Mouse (Mus musculus) intestine, postnatal 0 days (tissue): Measurements from ENCODE around the gene Mesp1. TPM values are rescaled to one million over a fixed set of nuclear protein-coding genes. Genes with fewer than 3 reads are reported as not detected.

Source experiments
- ATAC-seq: fragments of 200-750 bp; cut with Nextera tagmentation; 2 replicates; pipeline ENCODE4 v1.8.0; 2017; ENCODE audit warnings: mild to moderate bottlenecking, moderate TSS enrichment, moderate library complexity
- H3K27ac ChIP-seq: fragments of 300-500 bp; sonication (generic); 2 replicates; pipeline ENCODE4 v1.5.1; 2014; ENCODE audit warnings: mild to moderate bottlenecking, low read depth, low read length, moderate library complexity
- H3K27me3 ChIP-seq: fragments of 300-500 bp; sonication (generic); replicated peaks from 2 replicates; pipeline ENCODE4 v1.6.1; 2014; ENCODE audit warnings: low read length, mixed read lengths; ENCODE audit not compliant: control insufficient read depth, insufficient read depth
- H3K36me3 ChIP-seq: fragments of 300-500 bp; sonication (generic); 2 replicates; pipeline ENCODE4 v1.6.1; 2014; ENCODE audit warnings: mild to moderate bottlenecking, moderate library complexity; ENCODE audit not compliant: control insufficient read depth, insufficient read depth
- H3K4me1 ChIP-seq: fragments of 300-500 bp; sonication (generic); replicated peaks from 2 replicates; pipeline ENCODE4 v1.6.1; 2014; ENCODE audit warnings: antibody characterized with exemption, low read length, mixed read lengths; ENCODE audit not compliant: control insufficient read depth, insufficient read depth
- H3K4me2 ChIP-seq: fragments of 300-500 bp; sonication (generic); replicated peaks from 2 replicates; pipeline ENCODE4 v1.6.1; 2014; ENCODE audit warnings: low read depth, mild to moderate bottlenecking, moderate library complexity
- H3K4me3 ChIP-seq: fragments of 300-500 bp; sonication (generic); 2 replicates; pipeline ENCODE4 v1.5.1; 2014; ENCODE audit warnings: low read depth, low read length
- H3K9ac ChIP-seq: fragments of 300-500 bp; sonication (generic); 2 replicates; pipeline ENCODE4 v1.6.1; 2014; ENCODE audit warnings: mild to moderate bottlenecking, low read depth, low read length
- H3K9me3 ChIP-seq: fragments of 300-500 bp; sonication (generic); 2 replicates; pipeline ENCODE4 v1.6.1; 2016; ENCODE audit warnings: mixed run types; ENCODE audit not compliant: control insufficient read depth
- CTCF ChIP-seq: sonication (generic); IDR thresholded peaks from 2 replicates; pipeline ENCODE4 v1.5.1; 2016; ENCODE audit warnings: low read depth, mild to moderate bottlenecking, control low read depth, antibody characterized with exemption, moderate library complexity
- WGBS: fragments of 180-500 bp; shearing (Covaris S2); extraction: QIAGEN DNeasy Blood & Tissue Kit; methylation state at CpG from one replicate; pipeline ENCODE4 v1.1.7; 2014; 5-methylcytosine and 5-hydroxymethylcytosine counted together
- polyA plus RNA-seq: library from polyadenylated mRNA; unstranded; fragments of >200 nt; fragmentation: Nextera tagmentation; extraction: Ambion mirVana; gene quantifications from 2 replicates; pipeline ENCODE4 v1.2.1, GENCODE M21; 2015

The Mesp1 gene
- polyA plus RNA-seq, 1 experiment from 2014 or later: 0.21 TPM

DNA sequence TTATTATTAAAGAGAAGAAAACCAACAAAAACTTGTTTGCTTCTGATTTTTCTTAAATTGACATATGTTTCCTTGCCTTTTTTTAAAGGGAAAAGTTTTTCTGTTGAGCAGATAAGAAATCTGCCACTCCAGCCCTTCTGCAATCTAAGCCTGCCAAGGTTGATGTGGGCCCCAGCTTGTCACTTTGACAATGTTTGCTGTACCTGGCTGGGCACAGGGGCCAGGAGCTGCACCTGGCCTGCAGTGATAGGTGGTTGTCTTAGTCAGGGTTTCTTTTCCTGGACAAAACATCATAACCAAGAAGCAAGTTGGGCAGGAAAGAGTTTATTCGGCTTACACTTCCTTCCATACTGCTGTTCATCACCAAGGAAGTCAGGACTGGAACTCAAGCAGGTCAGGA, 19.8 kb upstream of the Mesp1 start:
- Histone ChIP-seq H3K4me3 (no peak overlapping the region), H3K4me1 (peaks cover 6% of the 10 kb centered on the region; the same call in 1 of the 2 replicates), H3K36me3 (no peaks in the 10 kb centered on the region), H3K4me2 (no peak overlapping the region), H3K9ac (no peak overlapping the region), H3K9me3 (no peaks in the 10 kb centered on the region), H3K27me3 (no peaks in the 10 kb centered on the region; the same call in 1 of the 2 replicates), H3K27ac (no peak overlapping the region)
- WGBS: 26% methylated on average over 1 of the region's 1 CpGs
- no peak for TF ChIP-seq CTCF
- ATAC-seq: peak; percentile 62

DNA sequence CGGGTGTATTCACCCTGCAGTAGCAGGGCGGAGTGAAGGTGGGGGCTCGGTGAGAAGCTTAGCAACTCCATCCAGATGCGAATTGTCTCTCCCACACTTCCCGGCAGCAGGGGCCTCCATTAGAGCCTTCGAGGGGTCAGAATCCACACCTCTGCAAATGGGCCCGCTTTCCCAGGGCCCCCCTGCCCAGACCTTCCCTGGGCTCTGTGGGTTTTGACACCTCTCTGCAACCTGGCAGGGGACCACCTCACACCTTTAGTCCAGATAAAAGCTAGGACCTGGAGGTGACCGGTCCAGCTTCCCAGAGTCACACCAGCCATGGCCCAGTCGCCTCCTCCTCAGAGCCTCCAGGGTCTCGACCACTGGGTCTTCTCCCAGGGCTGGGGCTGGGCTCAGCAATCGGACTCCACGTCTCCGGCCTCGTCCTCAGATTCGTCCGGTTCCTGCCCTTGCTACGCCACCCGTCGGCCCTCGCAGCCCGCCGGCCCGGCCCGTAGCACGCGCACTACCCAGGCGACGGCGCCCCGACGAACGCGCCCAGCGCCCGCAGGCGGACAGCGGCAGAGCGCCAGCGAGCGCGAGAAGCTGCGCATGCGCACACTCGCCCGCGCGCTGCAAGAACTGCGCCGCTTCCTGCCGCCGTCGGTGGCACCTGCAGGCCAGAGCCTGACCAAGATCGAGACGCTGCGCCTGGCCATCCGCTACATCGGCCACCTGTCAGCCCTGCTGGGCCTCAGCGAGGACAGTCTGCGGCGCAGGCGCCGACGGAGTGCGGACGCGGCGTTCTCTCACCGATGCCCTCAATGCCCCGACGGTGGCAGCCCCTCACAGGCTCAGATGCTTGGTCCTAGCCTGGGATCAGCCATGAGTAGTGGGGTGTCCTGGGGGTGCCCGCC, 17.3 kb upstream of the Mesp1 start, which contains the start of gene Mesp2:
Gene Mesp2, plus strand, starts transcription at position 117 of the 896 bp plus-strand sequence.
- Histone ChIP-seq H3K4me3 (peak within 1 kb of the TSS; percentile 2; the same call in 1 of the 2 replicates), H3K9me3 (no peaks in the 10 kb centered on the region), H3K9ac (0 out of 2 replicates have a peak within 1 kb of the TSS, but pooled peaks have one; percentile 26), H3K27me3 (no peaks in the 10 kb centered on the region; the same call in 1 of the 2 replicates), H3K36me3 (no peaks in the 10 kb centered on the region), H3K4me1 (peaks cover 6% of the 10 kb centered on the region; the same call in 1 of the 2 replicates), H3K4me2 (peak within 1 kb of the TSS; percentile 57), H3K27ac (no peak within 1 kb of the TSS)
- TF ChIP-seq CTCF: peak; percentile 36
- 17% methylated on average over 70 of the region's 71 CpGs for WGBS
- ATAC-seq: peak; percentile 71

DNA sequence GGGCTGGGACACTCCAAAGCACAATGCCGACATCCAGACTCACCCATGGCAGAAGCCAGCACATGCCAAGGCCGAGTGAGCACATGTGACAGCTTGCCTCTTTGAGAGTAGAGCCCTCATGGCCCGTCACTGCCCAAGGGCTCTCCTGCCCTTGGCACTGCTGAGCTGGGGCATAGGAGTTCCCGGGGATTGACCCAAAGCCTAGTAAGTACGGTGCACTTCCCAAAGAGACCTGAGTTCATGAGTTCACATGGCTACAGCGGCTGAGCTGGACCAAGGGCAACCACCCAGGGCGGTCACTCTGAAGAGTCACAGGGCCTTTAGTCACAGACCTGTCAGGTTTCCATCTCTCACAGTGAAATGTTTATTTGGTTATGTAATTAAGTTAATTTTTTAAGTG, 15.0 kb upstream of the Mesp1 start:
- no peak overlapping the region for H3K9ac ChIP-seq
- no peak overlapping the region for H3K27ac ChIP-seq
- no peaks in the 10 kb centered on the region for H3K9me3 ChIP-seq
- no peak for TF ChIP-seq CTCF
- H3K27me3 ChIP-seq: no peaks in the 10 kb centered on the region; the same call in 1 of the 2 replicates
- 89% methylated on average over 7 of the region's 7 CpGs for WGBS
- no peaks in the 10 kb centered on the region for H3K36me3 ChIP-seq
- no peaks in the 10 kb centered on the region for H3K4me1 ChIP-seq
- H3K4me2 ChIP-seq: no peak overlapping the region
- ATAC-seq: no peak
- no peak overlapping the region for H3K4me3 ChIP-seq

DNA sequence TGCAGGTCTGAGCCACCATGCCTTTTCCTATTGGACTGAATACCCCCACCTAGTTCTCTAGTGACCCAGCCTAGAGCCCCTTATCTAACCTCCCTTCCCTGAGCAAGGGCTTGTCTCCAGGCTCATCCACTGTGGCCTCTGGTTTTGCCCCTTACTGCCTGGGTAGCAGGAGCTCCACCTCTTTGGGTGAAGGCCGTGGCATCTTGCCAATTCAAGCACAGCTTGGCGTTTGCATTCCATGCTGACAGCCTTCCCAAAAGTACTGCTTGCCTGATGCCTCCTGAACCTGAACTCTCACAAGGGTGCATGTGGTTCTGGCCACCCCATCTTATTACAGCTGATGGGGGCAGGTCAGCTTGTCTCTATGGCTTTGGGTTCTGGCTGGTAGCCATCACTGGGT, 10.3 kb upstream of the Mesp1 start:
- Histone ChIP-seq H3K27ac (no peak overlapping the region), H3K9me3 (no peaks in the 10 kb centered on the region), H3K4me2 (no peak overlapping the region), H3K4me1 (no peaks in the 10 kb centered on the region), H3K4me3 (no peak overlapping the region), H3K36me3 (no peaks in the 10 kb centered on the region), H3K27me3 (no peaks in the 10 kb centered on the region), H3K9ac (no peak overlapping the region)
- 32% methylated on average over 2 of the region's 2 CpGs for WGBS
- no peak for TF ChIP-seq CTCF
- ATAC-seq: no peak

DNA sequence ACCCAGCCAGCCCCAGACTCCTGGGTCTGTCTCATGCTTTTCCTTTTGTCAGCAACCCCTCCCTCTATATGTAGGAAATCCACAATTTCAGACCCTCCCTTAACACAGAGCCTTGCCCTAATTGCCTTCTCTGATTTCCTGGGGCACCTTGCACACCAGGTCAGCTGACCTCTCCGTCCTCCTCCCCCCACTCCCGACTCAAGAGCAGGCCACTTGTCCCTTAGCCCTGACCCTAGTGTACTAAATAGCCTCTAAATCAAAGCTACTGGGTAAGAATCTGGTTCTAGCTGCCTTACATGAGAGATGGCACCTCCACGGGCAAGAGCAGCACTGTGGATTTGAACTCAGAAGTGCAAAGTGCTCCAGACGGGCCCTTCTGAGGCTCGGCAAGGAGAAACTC, 8.4 kb upstream of the Mesp1 start:
- Histone ChIP-seq H3K4me3 (no peak overlapping the region), H3K9me3 (no peaks in the 10 kb centered on the region), H3K36me3 (no peaks in the 10 kb centered on the region), H3K9ac (no peak overlapping the region), H3K27me3 (no peaks in the 10 kb centered on the region), H3K27ac (no peak overlapping the region), H3K4me2 (no peak overlapping the region), H3K4me1 (no peaks in the 10 kb centered on the region)
- no peak for ATAC-seq
- WGBS: 69% methylated on average over 5 of the region's 5 CpGs
- TF ChIP-seq CTCF: no peak

DNA sequence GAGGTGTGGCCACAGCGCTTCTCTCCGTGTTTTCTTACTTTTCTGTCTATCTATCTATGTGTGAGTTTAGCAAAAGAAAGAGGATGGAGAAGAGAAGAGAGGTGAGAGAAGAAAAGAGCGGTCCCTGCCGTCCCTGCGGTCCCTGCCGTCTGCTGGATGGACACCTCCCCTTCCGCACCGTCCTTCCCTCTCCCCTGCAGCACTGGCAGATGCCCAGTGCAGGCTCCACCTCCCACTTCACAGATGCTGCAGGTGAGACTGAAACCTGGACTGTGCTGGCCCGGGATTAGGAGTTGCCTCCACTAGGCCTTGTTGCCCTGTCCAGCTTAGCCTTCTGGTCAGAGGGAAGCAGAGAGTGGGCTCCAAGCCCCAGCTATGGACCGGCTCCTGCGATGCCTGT, 7.8 kb upstream of the Mesp1 start:
- ATAC-seq: no peak
- Histone ChIP-seq H3K27me3 (no peaks in the 10 kb centered on the region), H3K36me3 (no peaks in the 10 kb centered on the region), H3K4me2 (no peak overlapping the region), H3K4me3 (no peak overlapping the region), H3K27ac (no peak overlapping the region), H3K9ac (no peak overlapping the region), H3K9me3 (no peaks in the 10 kb centered on the region), H3K4me1 (no peaks in the 10 kb centered on the region)
- TF ChIP-seq CTCF: no peak
- WGBS: 82% methylated on average over 9 of the region's 11 CpGs
